Mouse (Mus musculus): ENCODE data around the gene Mmgt1. TPM values are rescaled to one million over a fixed set of nuclear protein-coding genes. Genes with fewer than 3 reads are reported as not detected.

Mmgt1 gene
- polyA plus RNA-seq, 1 experiment, result 9.4 TPM

GRCm38 (mm10) chrX:56609285-56609622, 11.4 kb upstream of the Mmgt1 start:
- no peak for DNase-seq
- Histone ChIP-seq H3K4me3 (ENCODE audit: control insufficient read depth, insufficient read depth, low read length) (peak overlapping the region; percentile 32; the same call in 1 of the 2 replicates), H3K36me3 (ENCODE audit: control insufficient read depth, insufficient read depth, low read length) (no peaks in the 10 kb centered on the region), H3K27ac (ENCODE audit: control insufficient read depth, insufficient read depth, low read length) (no peak overlapping the region), H3K27me3 (ENCODE audit: control insufficient read depth, insufficient read depth, low read length) (no peaks in the 10 kb centered on the region), H3K4me1 (replicated peaks; ENCODE audit: control insufficient read depth, insufficient read depth, low read length) (no peaks in the 10 kb centered on the region)
- 22% methylated on average over 7 of the region's 7 CpGs for WGBS
- no peak for TF ChIP-seq POLR2A (IDR thresholded peaks at IDR 0.05; ENCODE audit: control insufficient read depth, extremely low read depth, insufficient read depth, low read length, poor library complexity)
- no peak for TF ChIP-seq CTCF (IDR thresholded peaks at IDR 0.05; ENCODE audit: borderline replicate concordance, control insufficient read depth, extremely low read depth, insufficient read depth, low read length, poor library complexity)

- no peak for DNase-seq
- 85% methylated on average over 7 of the region's 7 CpGs for WGBS
- Histone ChIP-seq H3K36me3 (ENCODE audit: control insufficient read depth, insufficient read depth, low read length) (no peaks in the 10 kb centered on the region), H3K4me1 (replicated peaks; ENCODE audit: control insufficient read depth, insufficient read depth, low read length) (no peaks in the 10 kb centered on the region), H3K27me3 (ENCODE audit: control insufficient read depth, insufficient read depth, low read length) (no peaks in the 10 kb centered on the region), H3K27ac (ENCODE audit: control insufficient read depth, insufficient read depth, low read length) (no peak overlapping the region), H3K4me3 (ENCODE audit: control insufficient read depth, insufficient read depth, low read length) (no peak overlapping the region)
- TF ChIP-seq CTCF (IDR thresholded peaks at IDR 0.05; ENCODE audit: borderline replicate concordance, control insufficient read depth, extremely low read depth, insufficient read depth, low read length, poor library complexity) (no peak), POLR2A (IDR thresholded peaks at IDR 0.05; ENCODE audit: control insufficient read depth, extremely low read depth, insufficient read depth, low read length, poor library complexity) (no peak)
Observed at GRCm38 (mm10) chrX:56607032-56607710, 9.3 kb upstream of the Mmgt1 start.

GRCm38 (mm10) chrX:56606536-56606935, 8.7 kb upstream of the Mmgt1 start:
- DNase-seq, result no peak
- H3K4me1 ChIP-seq (replicated peaks; ENCODE audit: control insufficient read depth, insufficient read depth, low read length), result no peaks in the 10 kb centered on the region
- WGBS, result 100% methylated on average over 2 of the region's 2 CpGs

GRCm38 (mm10) chrX:56597219-56597886, 516 bp downstream of the Mmgt1 start:
- Histone ChIP-seq H3K27me3 (ENCODE audit: control insufficient read depth, insufficient read depth, low read length) (no peaks in the 10 kb centered on the region), H3K27ac (ENCODE audit: control insufficient read depth, insufficient read depth, low read length) (no peak overlapping the region), H3K4me1 (replicated peaks; ENCODE audit: control insufficient read depth, insufficient read depth, low read length) (0 out of 2 replicates have a peak, but pooled peaks cover 2% of the 10 kb centered on the region), H3K4me3 (ENCODE audit: control insufficient read depth, insufficient read depth, low read length) (peak overlapping the region; percentile 97), H3K36me3 (ENCODE audit: control insufficient read depth, insufficient read depth, low read length) (no peaks in the 10 kb centered on the region)
- WGBS, result under 1% methylated on average over 25 of the region's 25 CpGs
- no peak for DNase-seq
- no peak for TF ChIP-seq POLR2A (IDR thresholded peaks at IDR 0.05; ENCODE audit: control insufficient read depth, extremely low read depth, insufficient read depth, low read length, poor library complexity)
- no peak for TF ChIP-seq CTCF (IDR thresholded peaks at IDR 0.05; ENCODE audit: borderline replicate concordance, control insufficient read depth, extremely low read depth, insufficient read depth, low read length, poor library complexity)

More at GRCm38 (mm10) chrX:56606536-56606935, 8.7 kb upstream of the Mmgt1 start:
- Histone ChIP-seq H3K27ac (ENCODE audit: control insufficient read depth, insufficient read depth, low read length) (no peak overlapping the region), H3K4me3 (ENCODE audit: control insufficient read depth, insufficient read depth, low read length) (no peak overlapping the region), H3K27me3 (ENCODE audit: control insufficient read depth, insufficient read depth, low read length) (no peaks in the 10 kb centered on the region), H3K36me3 (ENCODE audit: control insufficient read depth, insufficient read depth, low read length) (no peaks in the 10 kb centered on the region)
- TF ChIP-seq CTCF (IDR thresholded peaks at IDR 0.05; ENCODE audit: borderline replicate concordance, control insufficient read depth, extremely low read depth, insufficient read depth, low read length, poor library complexity), result no peak
- no peak for TF ChIP-seq POLR2A (IDR thresholded peaks at IDR 0.05; ENCODE audit: control insufficient read depth, extremely low read depth, insufficient read depth, low read length, poor library complexity)

GRCm38 (mm10) chrX:56578200-56578599, 19.7 kb downstream of the Mmgt1 start:
- no peak overlapping the region for H3K27ac ChIP-seq (ENCODE audit: control insufficient read depth, insufficient read depth, low read length)
- no peak for DNase-seq
- H3K36me3 ChIP-seq (ENCODE audit: control insufficient read depth, insufficient read depth, low read length), result no peaks in the 10 kb centered on the region
- H3K4me3 ChIP-seq (ENCODE audit: control insufficient read depth, insufficient read depth, low read length), result no peak overlapping the region
- TF ChIP-seq CTCF (IDR thresholded peaks at IDR 0.05; ENCODE audit: borderline replicate concordance, control insufficient read depth, extremely low read depth, insufficient read depth, low read length, poor library complexity), result no peak
- TF ChIP-seq POLR2A (IDR thresholded peaks at IDR 0.05; ENCODE audit: control insufficient read depth, extremely low read depth, insufficient read depth, low read length, poor library complexity), result no peak
- WGBS, result 92% methylated on average over 2 of the region's 2 CpGs
- H3K4me1 ChIP-seq (replicated peaks; ENCODE audit: control insufficient read depth, insufficient read depth, low read length), result no peaks in the 10 kb centered on the region
- H3K27me3 ChIP-seq (ENCODE audit: control insufficient read depth, insufficient read depth, low read length), result no peaks in the 10 kb centered on the region

- TF ChIP-seq CTCF (IDR thresholded peaks at IDR 0.05; ENCODE audit: borderline replicate concordance, control insufficient read depth, extremely low read depth, insufficient read depth, low read length, poor library complexity), result no peak
- WGBS, result 22% methylated on average over 6 of the region's 6 CpGs
- DNase-seq, result peak; percentile 12
Observed at GRCm38 (mm10) chrX:56572465-56572864, 25.4 kb downstream of the Mmgt1 start.

More at GRCm38 (mm10) chrX:56572465-56572864, 25.4 kb downstream of the Mmgt1 start:
- no peaks in the 10 kb centered on the region for H3K27me3 ChIP-seq (ENCODE audit: control insufficient read depth, insufficient read depth, low read length)
- no peak overlapping the region for H3K4me3 ChIP-seq (ENCODE audit: control insufficient read depth, insufficient read depth, low read length)
- H3K4me1 ChIP-seq (replicated peaks; ENCODE audit: control insufficient read depth, insufficient read depth, low read length), result no peaks in the 10 kb centered on the region
- no peak overlapping the region for H3K27ac ChIP-seq (ENCODE audit: control insufficient read depth, insufficient read depth, low read length)
- H3K36me3 ChIP-seq (ENCODE audit: control insufficient read depth, insufficient read depth, low read length), result no peaks in the 10 kb centered on the region
